Mouse (Mus musculus) right cerebral cortex, postnatal 4 days (tissue): ENCODE data around the gene Arhgef16.

Experiments used
- DNase-seq: peaks from one replicate; pipeline ENCODE4 v3.0.0-alpha.2; 2022

Arhgef16 gene

GRCm38 (mm10) chr4:154301466-154301881 lies at the start of gene Arhgef16:
Gene Arhgef16 (minus strand): TSS chr4:154301676.
- DNase-seq: peak; percentile 45

DNA sequence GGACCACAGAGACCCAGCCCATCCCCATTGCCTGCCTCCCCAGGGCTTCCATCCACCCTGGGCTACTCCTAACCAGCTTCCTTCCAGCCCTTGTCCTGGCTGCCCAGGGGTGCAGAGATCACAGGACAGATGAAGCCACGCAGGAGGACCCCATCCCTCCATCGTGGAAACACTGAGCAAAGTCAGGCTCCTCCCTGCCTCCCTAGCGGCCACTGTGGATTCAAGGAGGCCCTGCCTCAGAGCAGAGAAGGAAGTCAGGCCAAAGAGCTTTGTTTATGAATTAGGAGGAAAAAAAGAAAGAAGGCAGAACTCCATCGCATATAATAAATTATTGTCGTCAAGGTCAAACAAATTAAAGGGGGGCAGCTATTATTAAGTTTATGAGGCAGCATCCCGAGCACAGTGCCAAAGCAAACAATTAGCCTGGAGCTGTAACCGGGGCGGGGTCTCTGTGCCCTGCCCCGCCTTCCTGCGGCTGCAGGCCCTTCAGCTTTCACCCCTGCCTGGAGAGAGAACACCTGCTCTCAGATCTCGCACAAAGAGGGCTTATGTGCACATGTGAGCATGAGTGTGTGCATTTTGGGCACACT lies 46.8 kb upstream of the Arhgef16 start:
- DNase-seq: no peak

- DNase-seq: no peak
Measured at GRCm38 (mm10) chr4:154346731-154347522, 45.5 kb upstream of the Arhgef16 start.

DNA sequence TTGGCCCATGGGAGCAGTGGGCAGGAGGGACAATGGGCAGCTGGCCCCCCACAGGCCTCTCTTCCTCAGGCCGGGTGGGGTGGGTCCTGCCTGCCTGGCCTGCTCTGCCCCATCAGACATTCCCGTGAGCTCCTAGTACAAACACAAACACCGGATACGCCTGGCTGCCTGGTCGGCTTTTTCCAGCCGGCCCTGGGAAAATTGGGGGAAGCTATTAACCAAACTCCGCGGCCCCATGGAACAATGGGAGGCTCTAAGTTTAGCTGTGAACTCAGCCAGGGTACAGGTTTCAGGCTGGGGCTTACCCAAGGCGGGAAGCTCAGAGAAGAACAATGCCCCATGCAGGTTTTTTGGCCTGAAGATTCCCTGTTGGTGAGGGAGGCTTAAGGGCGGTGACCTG lies 35.2 kb upstream of the Arhgef16 start:
- no peak for DNase-seq

DNA sequence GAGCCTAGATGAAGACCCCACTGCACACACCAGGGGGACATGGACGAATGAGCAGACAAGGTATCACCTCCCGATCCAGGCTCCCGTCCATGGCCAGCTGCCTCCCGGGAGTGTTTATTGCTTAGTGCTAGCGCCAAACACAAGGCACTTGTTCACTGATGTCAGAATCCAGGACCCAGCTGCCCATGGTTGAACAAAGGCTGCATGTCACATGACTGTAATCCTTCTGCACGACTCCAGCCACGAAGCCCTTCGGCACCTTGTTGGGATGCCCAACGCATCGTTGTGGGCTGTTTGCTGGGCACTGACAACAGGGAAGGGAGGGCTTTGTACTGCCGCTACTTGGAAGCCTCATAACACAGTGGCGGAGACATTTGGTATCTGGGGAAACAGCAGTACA lies 34.3 kb upstream of the Arhgef16 start, which contains the start of gene B230104I21Rik:
B230104I21Rik (plus strand) TSS at position 367 of the 400 bp plus-strand sequence.
- peak; percentile 30 for DNase-seq

GRCm38 (mm10) chr4:154334699-154335402 lies 33.4 kb upstream of the Arhgef16 start:
- DNase-seq: no peak

GRCm38 (mm10) chr4:154333300-154333699 lies 31.8 kb upstream of the Arhgef16 start:
- DNase-seq: no peak

GRCm38 (mm10) chr4:154331271-154331670 lies 29.8 kb upstream of the Arhgef16 start:
- no peak for DNase-seq

- DNase-seq: no peak
Measured at GRCm38 (mm10) chr4:154330001-154330400, 28.5 kb upstream of the Arhgef16 start.

DNA sequence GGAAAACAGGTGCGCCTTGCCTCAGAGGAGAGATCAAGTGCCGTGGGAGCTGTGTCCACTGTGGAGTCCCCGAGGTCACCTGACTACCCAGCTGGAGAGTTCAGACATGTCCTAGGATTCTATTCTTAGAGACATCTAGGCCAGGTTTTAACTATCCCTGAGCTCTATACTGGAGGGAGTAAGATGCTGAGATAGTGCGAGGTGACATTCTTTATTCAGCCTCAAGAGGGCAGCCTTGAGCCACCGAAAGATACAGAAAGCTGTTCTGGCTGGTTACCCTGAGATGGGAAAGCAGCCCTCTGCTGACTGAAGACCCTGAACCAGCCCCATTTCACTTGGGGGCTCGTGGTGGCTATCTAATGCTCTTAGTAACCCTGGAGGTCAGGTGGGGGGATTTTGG lies 27.4 kb upstream of the Arhgef16 start:
- DNase-seq: peak; percentile 77

DNA sequence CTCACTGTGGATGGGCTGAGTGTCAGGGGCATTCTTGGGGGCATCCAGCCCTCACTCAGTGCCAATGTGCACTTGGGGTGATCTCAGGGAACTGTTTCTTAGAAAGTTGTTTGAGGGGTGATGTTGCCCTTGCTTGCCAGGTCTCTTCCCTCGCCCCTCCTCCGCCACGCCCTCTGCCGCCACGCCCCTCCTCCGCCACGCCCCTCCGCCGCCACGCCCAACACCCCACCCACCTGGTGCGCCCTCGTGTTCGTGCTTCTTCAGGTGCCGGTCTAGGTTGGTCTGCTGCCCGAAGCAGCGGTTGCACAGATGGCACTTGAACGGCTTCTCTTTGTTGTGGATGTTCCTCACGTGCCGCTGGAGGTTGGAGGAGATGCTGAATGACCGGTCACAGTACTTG lies 27.0 kb upstream of the Arhgef16 start:
- no peak for DNase-seq

DNA sequence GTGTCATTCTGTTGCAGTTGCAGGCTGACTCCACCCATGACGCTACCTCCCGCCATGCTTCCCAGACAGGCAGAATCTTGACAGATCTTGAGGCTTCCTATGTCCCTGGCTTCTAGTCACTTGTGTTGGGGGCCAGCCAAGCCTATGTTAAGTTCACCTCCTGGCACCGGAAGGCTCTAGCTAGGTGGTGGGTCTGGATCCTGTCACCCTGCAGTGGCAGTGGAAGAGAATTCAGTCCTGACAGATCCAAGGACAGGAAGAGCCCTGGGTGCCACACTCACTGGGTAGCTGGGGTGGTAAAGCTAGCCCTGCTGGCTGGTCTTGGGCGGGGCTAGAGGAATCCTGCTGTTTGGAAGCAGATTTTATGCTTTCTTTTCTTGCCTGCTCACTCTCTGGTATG lies 23.9 kb upstream of the Arhgef16 start:
- DNase-seq: no peak

- DNase-seq: no peak
Measured at GRCm38 (mm10) chr4:154313622-154313967, 12.1 kb upstream of the Arhgef16 start.

DNA sequence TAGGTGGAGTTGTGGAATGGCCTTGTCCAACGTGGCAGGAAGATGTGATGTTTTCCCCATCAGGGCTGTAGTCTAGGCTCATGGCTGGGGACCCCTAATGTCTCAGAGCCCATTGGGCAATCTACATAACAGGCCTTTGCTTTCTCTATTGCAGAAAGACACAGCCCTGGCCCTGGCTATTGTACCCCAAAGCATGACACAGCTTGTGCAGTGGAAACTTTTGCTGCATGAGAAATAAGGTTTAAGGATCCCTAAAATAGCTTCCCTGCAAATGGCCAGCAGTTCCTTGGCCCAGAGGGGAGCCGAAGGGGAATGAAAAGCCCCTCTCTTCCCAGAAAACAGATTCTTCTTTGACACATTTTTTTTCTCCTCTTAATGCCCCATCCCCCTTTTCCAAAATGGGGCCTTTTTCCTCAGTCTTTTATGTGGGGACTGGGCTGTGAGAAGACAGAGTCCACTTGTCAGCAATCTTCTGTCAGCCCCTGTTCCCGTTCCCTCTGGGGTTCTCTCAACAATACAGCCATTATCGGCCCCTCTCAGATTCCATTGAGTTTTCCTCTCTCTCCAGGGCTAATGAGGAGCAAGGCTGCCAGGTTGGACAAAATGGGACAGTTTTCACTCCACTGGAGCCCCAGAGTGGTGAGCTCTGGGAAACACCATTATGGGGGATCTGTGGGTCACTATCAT lies 11.6 kb upstream of the Arhgef16 start:
- DNase-seq: no peak

DNA sequence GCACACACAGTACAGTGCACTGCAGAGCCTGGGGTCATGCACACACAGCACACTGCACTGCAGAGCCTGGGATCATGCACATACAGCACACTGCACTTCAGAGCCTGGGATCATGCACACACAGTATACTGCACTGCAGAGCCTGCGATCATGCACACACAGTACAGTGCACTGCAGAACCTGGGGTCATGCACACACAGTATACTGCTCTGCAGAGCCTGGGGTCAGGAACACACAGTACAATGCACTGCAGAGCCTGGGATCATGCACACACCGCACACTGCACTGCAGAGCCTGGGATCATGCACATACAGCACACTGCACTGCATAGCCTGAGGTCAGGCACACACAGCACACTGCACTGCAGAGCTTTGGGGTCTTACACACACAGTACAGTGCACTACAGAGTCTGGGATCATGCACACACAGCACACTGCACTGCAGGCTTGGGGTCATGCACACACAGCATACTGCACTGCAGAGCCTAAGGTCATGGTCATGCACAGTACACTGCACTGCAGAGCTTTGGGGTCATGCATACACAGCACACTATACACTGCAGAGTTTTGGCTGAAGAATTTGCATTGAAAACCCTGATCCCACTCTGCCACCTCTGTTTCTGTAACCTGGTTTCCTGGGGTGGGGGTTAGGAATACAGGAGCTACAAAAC lies 10.8 kb upstream of the Arhgef16 start:
- DNase-seq: no peak

- DNase-seq: no peak
Measured at GRCm38 (mm10) chr4:154310576-154311262, 9.2 kb upstream of the Arhgef16 start.

- no peak for DNase-seq
Measured at GRCm38 (mm10) chr4:154309131-154309530, 7.7 kb upstream of the Arhgef16 start.

DNA sequence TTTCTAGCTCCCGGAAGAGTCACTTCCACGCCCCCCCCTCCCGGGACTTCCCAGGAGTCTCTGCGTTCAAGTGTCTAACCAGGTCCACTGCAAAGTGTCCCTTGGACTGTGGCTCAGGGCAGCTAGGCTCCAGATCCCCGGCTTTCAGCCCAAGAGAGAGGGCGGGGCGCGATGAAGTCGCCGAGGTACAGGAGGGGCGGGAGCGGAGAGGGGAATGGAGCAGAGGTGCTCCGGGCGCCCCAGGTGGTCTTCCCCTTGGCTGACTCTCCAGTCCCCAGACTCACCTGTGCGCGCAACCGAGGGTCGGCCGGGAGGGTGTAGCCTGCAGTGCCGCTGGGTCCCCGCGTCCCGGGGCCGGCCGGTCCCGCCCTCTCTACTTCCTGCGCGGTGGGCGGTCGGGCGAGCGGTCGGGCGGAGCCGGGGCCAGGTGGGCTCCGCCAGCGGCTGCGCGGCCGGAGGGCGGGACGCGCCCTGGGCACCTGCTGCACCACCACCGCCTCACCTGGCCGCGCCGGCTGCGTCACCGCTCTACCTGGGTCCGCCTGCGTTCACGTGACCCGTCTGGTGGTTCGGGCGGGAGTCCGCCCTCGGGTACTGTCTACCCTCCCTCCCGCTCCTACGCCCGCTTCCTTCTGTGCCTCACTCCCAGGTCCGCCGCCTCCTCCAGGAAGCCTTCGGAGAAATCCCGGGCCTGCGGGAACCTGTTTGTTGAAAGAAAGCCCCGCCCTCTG lies 1.8 kb downstream of the Arhgef16 start:
- peak; percentile 11 for DNase-seq

- DNase-seq: no peak
Measured at GRCm38 (mm10) chr4:154297761-154298160, 3.7 kb downstream of the Arhgef16 start.

- DNase-seq: no peak
Measured at GRCm38 (mm10) chr4:154294262-154294731, 7.2 kb downstream of the Arhgef16 start.

- DNase-seq: no peak
Measured at GRCm38 (mm10) chr4:154293735-154294201, 7.7 kb downstream of the Arhgef16 start.
